Mouse (Mus musculus) lung, postnatal 36 days (tissue): Measurements from ENCODE around the gene Ferd3l.

Experiments
- DNase-seq: peaks from one replicate; pipeline ENCODE4 v3.0.0; 2022; ENCODE audit warnings: mixed read lengths

Gene Ferd3l

DNA sequence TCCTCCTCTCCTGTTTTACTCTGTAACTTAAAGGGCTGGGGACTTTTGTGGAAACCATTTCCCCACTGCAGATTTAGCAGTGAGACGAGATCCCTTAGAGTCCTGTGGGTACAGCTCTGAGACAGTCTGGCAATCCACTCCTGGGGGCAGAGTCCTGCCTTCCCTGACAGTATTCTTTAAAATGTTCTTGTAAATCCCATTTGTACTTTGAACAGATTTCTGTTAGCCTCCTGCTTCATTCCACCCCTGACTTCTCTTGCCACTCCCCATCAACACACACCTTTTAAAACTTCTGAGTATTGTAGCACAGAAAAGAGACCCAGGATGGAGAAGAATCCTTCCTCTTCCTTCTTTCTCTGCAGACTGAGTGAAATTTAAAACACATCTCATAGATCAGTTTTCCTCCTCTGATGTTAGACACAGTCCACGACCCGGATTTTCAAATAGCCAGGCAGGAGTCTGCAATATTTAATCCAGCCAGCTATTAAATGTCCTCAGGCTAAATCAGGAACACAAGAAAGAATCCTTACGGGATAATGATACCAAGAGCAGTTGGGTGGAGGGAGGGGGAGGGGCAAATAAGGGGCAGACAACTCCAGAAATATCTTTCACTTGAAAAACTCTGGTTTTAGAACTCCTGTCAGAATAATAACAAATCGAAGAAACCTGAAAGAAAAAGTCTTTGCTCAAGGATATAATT, 37.6 kb downstream of the Ferd3l start:
- no peak for DNase-seq

DNA sequence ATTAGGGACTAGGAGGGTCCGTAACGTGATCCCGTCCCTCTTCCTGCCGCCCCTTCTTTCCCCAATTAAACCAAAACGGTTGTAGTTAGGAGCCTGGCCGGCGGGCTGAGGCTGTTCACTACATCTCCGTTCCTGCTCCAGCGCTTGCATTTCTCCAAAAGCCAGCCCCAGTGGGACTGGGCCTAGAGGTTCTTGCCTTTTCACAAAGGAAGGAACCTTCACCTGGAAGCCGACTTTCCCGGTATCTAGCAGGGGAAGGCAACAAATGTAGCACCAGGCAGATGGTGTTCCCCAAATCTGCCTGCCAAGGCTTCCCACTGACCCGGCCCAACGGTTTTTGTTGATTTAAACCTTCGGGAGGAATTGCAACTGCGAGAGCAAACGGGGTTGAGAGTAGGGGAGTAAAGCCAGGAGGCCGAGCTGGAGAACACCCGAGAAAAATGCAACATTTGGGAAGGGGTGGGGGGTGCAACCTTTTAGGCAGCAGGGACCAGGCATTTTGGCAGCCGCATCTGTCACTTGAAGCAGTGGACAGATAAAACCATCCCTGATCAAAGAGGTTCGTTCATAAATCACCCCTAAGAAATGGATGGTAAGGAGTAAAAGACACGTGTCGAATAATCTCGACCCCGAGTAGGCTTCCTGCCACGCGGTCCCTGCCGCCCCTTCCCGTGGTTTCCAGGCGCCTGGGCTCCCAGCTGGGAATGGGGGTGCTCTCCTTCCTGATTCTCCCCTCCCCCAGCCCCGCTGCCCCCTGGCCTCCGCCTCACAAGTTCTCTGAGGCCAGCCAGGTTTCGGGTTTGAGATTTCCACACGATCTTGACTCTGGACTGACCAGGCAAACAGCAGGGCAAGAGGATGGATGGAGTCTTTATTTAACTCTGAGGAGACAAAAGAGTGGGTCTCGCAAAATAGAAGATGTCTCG, 38.5 kb downstream of the Ferd3l start:
- DNase-seq = no peak

DNA sequence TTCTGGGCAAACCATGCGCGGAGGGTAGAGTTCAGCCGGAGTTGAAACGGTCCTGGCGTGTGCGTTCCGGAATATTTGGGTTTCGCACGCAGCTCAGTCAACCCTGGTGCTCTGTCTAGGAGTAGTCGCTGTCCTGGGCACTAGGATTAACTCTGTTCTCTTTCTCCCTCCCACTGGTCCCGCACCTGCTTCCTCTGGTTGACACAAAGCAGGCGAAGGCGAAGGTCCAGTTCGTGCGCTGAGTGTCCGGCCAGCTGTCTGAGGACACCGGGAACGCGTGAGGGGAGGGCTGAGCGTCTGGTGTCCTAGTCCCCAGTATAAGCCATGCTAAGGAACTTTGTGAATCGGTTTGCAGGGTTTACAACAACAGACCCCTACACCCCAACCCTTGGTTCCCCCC, 39.3 kb downstream of the Ferd3l start:
- DNase-seq = no peak

DNA sequence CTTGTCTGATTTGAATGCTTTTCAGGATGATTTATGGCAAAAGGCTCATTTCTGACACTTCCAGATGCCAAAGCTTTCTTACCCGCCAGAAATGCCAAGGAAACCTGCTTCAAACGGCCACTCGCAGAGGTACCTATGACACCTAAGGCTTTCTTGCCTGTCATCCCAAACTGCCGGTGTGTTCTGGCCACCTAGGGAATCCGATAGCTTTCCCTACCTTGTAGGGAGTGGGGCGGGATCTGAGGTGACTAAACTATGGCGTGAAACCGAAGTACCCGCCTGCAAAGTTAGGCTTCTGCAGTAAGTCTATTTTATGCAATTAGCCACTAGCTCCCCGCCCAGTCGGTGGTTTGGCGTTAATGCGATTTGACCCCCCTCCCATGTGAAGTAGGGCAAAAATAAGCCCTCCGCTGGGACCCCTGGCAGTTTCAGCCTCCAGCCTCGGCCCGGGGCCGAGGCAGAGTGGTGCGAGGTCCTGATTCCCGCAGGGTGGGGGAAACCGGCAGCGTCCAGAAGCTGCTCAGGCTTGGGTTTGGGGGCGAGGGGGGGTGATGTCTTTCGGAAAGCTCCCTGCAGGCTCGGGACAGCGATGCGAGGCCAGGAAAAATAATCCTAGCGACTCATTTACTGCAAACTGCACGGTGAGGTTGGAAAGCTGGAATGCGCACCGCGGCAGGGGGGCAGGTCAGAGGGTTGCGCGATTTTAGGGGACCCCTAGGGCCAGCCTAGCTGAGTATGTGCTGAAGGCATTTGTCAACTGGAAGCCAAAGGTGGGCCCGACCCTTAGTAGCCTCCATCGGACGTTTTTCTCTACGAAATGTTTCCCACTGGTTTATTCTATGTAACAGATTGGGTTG, 40.0 kb downstream of the Ferd3l start:
- DNase-seq = no peak

DNA sequence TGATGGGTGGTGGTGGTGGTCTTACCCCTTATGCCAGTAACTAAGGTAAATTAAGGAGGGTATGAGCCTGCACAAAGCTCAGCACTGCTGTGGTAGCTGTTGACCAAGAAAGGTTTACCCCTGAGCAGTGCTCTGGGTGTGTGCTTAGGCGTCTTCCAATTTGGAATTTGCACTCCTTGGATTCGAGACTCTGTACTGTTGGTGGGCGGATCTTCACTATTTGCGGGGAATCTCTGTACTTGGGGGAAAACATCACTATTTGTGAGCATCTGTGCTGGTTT, 40.6 kb downstream of the Ferd3l start:
- no peak for DNase-seq
